Mouse (Mus musculus) forebrain, postnatal 0 days (tissue): ENCODE results near the gene Gm3435. TPM values are rescaled to one million over a fixed set of nuclear protein-coding genes. Genes with fewer than 3 reads are reported as not detected.
"Not testable (repeated sequence)": the region's sequence is repeated elsewhere in the genome, so short reads cannot be mapped to it uniquely, and the experiment has no call there.

Experiments
- ATAC-seq: fragments of 200-750 bp; cut with Nextera tagmentation; 2 replicates; pipeline ENCODE4 v1.8.0; 2017; ENCODE audit warnings: mild to moderate bottlenecking, moderate library complexity
- DNase-seq: peaks from one replicate; pipeline ENCODE4 v3.0.0-alpha.2; 2015
- H3K27ac ChIP-seq: fragments of 300-500 bp; sonication (generic); 2 replicates; pipeline ENCODE4 v1.5.1; 2014; ENCODE audit warnings: low read depth, mild to moderate bottlenecking, antibody characterized with exemption, low read length, moderate library complexity, mixed read lengths
- H3K27me3 ChIP-seq: fragments of 300-500 bp; sonication (generic); 2 replicates; pipeline ENCODE4 v1.6.1; 2014; ENCODE audit warnings: mild to moderate bottlenecking, low read length, mixed read lengths; ENCODE audit not compliant: insufficient read depth
- H3K36me3 ChIP-seq: fragments of 300-500 bp; sonication (generic); 2 replicates; pipeline ENCODE4 v1.6.1; 2014; ENCODE audit warnings: mild to moderate bottlenecking, moderate library complexity; ENCODE audit not compliant: insufficient read depth
- H3K4me1 ChIP-seq: fragments of 300-500 bp; sonication (generic); 2 replicates; pipeline ENCODE4 v1.6.1; 2014; ENCODE audit warnings: antibody characterized with exemption; ENCODE audit not compliant: insufficient read depth
- H3K4me2 ChIP-seq: fragments of 300-500 bp; sonication (generic); 2 replicates; pipeline ENCODE4 v1.6.1; 2014; ENCODE audit warnings: low read depth, mild to moderate bottlenecking, moderate library complexity
- H3K4me3 ChIP-seq: fragments of 300-500 bp; sonication (generic); 2 replicates; pipeline ENCODE4 v1.5.1; 2014; ENCODE audit warnings: low read depth, low read length, mixed read lengths
- H3K9ac ChIP-seq: fragments of 300-500 bp; sonication (generic); 2 replicates; pipeline ENCODE4 v1.6.1; 2014; ENCODE audit warnings: mild to moderate bottlenecking
- H3K9me3 ChIP-seq: fragments of 300-500 bp; sonication (generic); 2 replicates; pipeline ENCODE4 v1.6.1; 2016; ENCODE audit warnings: low read length
- CTCF ChIP-seq: sonication (generic); IDR thresholded peaks from 2 replicates; pipeline ENCODE4 v1.5.1; 2016; ENCODE audit warnings: antibody characterized with exemption, control low read depth, low read depth
- WGBS: fragments of 180-500 bp; shearing (Covaris S2); extraction: QIAGEN DNeasy Blood & Tissue Kit; methylation state at CpG from one replicate; pipeline ENCODE4 v1.1.7; 2014; 5-methylcytosine and 5-hydroxymethylcytosine counted together
- polyA plus RNA-seq: library from polyadenylated mRNA; unstranded; fragments of >200 nt; fragmentation: Nextera tagmentation; extraction: Ambion mirVana; gene quantifications from 2 replicates; pipeline ENCODE4 v1.2.1, GENCODE M21; 2015
- total RNA-seq: library from RNA; depleted of rRNA; stranded (reverse); fragments of >200 nt; gene quantifications from 2 replicates; pipeline ENCODE4 v1.2.3, GENCODE M21; 2014; rRNA removed

The Gm3435 gene
- total RNA-seq (4.4 and 5.8 TPM in 2 replicates), polyA plus RNA-seq (8.4 and 10.3 TPM in 2 replicates)

GRCm38 (mm10) chr17:15009706-15010413 lies at the start of gene Gm3435:
Gene Gm3435, plus strand, starts transcription at chr17:15010176.
- not testable (repeated sequence) for H3K36me3 ChIP-seq, H3K9ac ChIP-seq, H3K4me2 ChIP-seq, H3K4me1 ChIP-seq, H3K4me3 ChIP-seq, H3K27ac ChIP-seq, H3K27me3 ChIP-seq, DNase-seq, H3K9me3 ChIP-seq
- WGBS = no CpG with 5 or more reads among the region's 60 CpGs
- ATAC-seq = peak; percentile 99

GRCm38 (mm10) chr17:14960520-14960919 lies 49.5 kb upstream of the Gm3435 start:
- Histone ChIP-seq H3K9me3 (no peaks in the 10 kb centered on the region), H3K27me3 (no peaks in the 10 kb centered on the region), H3K4me3 (peak overlapping the region; percentile 54), H3K36me3 (no peaks in the 10 kb centered on the region; the same call in 1 of the 2 replicates), H3K27ac (no peak overlapping the region), H3K9ac (peak overlapping the region; percentile 63; the same call in 1 of the 2 replicates), H3K4me1 (peaks cover 6% of the 10 kb centered on the region), H3K4me2 (peak overlapping the region; percentile 98)
- ATAC-seq (peak; percentile 9; the same call in 1 of the 2 replicates), DNase-seq (no peak)
- TF ChIP-seq CTCF = no peak
- under 1% methylated on average over 19 of the region's 23 CpGs for WGBS

DNA sequence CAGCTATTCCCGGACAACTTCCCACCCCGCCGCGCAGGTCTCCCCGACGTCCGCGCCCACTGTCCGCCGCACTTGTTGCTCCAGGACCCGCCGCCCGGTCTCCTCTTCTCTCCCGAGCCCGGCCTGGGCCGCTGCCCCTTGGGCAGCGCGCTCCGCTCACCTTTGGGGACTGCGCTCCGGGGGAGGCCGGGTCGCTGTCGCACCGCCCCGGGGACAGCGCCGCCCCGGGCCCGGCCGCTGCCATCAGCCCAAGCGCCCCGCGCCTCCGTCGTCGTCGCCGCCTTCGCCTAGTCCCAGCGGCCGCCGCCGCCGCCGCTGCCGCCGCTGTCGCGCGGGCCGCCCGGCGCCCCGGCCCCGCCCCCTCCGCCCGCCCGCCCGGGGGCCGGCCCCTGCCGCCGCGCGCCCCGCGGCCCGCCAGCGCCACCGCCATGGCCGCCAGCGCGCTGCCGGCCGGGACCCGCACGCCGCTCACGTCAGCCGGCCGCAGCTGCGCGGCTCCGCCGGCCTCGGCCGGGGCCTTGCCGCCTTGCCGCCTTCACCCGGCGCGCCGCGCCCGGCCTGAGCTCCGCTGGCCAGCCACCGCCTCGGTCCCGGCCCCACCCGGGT lies 48.9 kb upstream of the Gm3435 start, which contains the start of gene Phf10:
TSS of gene Phf10 (minus strand) at position 323 of the 606 bp plus-strand sequence.
- peak within 1 kb of the TSS; percentile 54 for H3K4me3 ChIP-seq
- H3K4me1 ChIP-seq, H3K9me3 ChIP-seq, H3K27me3 ChIP-seq, H3K36me3 ChIP-seq, H3K27ac ChIP-seq: not testable (repeated sequence)
- DNase-seq = peak; percentile 4
- H3K9ac ChIP-seq = peak within 1 kb of the TSS; percentile 63
- peak within 1 kb of the TSS; percentile 98 for H3K4me2 ChIP-seq
- ATAC-seq = peak; percentile 82
- 2% methylated on average over 42 of the region's 100 CpGs for WGBS

- H3K4me3 ChIP-seq, H3K36me3 ChIP-seq: not testable (repeated sequence)
Measured at GRCm38 (mm10) chr17:14961557-14962154, 48.3 kb upstream of the Gm3435 start.

DNA sequence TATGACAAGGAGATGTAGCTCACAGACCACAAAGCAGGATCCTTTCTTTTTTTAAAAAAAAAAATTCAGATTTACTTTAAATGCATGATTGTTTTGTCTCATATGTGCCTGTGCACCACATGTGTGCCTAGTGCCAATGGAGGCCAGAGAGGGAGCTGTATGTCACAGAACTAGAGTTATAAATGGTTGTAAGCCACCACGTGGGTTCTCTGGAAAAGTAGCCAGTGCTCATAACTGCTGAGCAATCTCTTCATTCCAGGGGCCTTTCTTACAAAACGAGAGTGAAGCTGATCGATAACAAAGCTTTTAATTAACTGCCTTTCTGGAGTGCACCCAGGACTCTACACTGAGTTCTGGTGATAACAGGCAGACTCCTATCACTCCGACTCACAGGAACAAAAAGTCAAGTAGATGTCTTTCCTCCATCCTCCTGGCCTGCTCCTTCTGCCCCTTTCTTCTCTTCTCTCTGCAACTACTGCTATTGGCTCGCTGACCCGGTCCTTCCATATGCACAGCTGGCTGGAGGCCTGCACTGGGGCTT lies 41.5 kb upstream of the Gm3435 start:
- not testable (repeated sequence) for H3K27me3 ChIP-seq, H3K4me3 ChIP-seq, H3K27ac ChIP-seq, H3K36me3 ChIP-seq, DNase-seq, ATAC-seq, H3K4me2 ChIP-seq, H3K9me3 ChIP-seq, H3K9ac ChIP-seq, H3K4me1 ChIP-seq
- WGBS = no CpG with 5 or more reads among the region's 6 CpGs

More at GRCm38 (mm10) chr17:14961557-14962154, 48.3 kb upstream of the Gm3435 start:
- no CpG with 5 or more reads among the region's 44 CpGs for WGBS
- not testable (repeated sequence) for H3K27me3 ChIP-seq, H3K9ac ChIP-seq, DNase-seq, H3K27ac ChIP-seq, H3K4me1 ChIP-seq, H3K9me3 ChIP-seq, H3K4me2 ChIP-seq
- ATAC-seq = peak; percentile 94

- WGBS = 3% methylated on average over 4 of the region's 7 CpGs
- not testable (repeated sequence) for H3K36me3 ChIP-seq, H3K9ac ChIP-seq, H3K4me2 ChIP-seq, H3K9me3 ChIP-seq, H3K27ac ChIP-seq, H3K27me3 ChIP-seq, H3K4me3 ChIP-seq, H3K4me1 ChIP-seq, ATAC-seq, DNase-seq
Measured at GRCm38 (mm10) chr17:14977718-14978361, 32.1 kb upstream of the Gm3435 start.

DNA sequence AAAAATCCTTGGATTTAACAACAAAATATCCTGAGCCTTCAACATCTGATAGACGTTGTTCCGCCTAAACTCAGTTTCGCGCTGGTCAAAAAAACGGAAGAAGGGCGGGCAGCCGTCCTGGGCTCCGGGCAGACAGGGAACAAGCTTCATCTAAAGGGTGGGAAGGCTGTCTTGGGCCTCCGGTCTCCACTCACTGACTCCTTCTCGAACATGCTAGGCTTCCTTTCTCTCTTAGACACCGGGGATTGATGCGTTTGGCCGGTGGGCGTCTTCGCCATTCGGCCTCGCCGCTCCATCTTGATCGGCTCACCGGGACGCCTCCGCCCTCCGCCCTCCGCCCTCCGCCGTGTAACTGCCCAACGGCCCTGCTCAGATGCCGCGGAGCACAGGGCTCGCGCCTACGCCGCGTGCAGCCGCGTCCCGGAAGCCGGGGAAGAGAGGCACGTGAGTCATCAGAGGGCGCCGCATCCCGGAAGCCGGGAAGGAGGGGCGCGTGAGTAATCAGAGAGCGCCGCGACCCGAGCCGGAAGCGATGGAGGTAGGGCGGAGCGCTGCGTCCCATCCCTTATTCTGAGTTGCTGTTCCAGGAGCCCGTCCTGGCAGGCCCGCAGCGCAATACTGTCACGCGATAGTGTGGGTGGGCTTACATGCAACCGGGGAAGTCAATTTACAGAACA lies 31.5 kb upstream of the Gm3435 start, which contains the start of the genes 9030025P20Rik and Gm3417:
TSS of gene 9030025P20Rik (plus strand) at position 107 of the 677 bp plus-strand sequence.
TSS of gene Gm3417 (minus strand) at position 429 of the 677 bp plus-strand sequence.
- H3K9ac ChIP-seq, H3K36me3 ChIP-seq, H3K27me3 ChIP-seq, H3K4me1 ChIP-seq, H3K4me3 ChIP-seq, H3K9me3 ChIP-seq, DNase-seq, H3K4me2 ChIP-seq, H3K27ac ChIP-seq: not testable (repeated sequence)
- peak; percentile 99 for ATAC-seq
- no CpG with 5 or more reads among the region's 60 CpGs for WGBS

GRCm38 (mm10) chr17:14990116-14990702 lies 19.8 kb upstream of the Gm3435 start:
- not testable (repeated sequence) for H3K9me3 ChIP-seq, ATAC-seq, H3K27me3 ChIP-seq, H3K36me3 ChIP-seq, H3K27ac ChIP-seq, H3K4me2 ChIP-seq, DNase-seq, H3K9ac ChIP-seq, H3K4me3 ChIP-seq, H3K4me1 ChIP-seq
- 76% methylated on average over 4 of the region's 5 CpGs for WGBS

DNA sequence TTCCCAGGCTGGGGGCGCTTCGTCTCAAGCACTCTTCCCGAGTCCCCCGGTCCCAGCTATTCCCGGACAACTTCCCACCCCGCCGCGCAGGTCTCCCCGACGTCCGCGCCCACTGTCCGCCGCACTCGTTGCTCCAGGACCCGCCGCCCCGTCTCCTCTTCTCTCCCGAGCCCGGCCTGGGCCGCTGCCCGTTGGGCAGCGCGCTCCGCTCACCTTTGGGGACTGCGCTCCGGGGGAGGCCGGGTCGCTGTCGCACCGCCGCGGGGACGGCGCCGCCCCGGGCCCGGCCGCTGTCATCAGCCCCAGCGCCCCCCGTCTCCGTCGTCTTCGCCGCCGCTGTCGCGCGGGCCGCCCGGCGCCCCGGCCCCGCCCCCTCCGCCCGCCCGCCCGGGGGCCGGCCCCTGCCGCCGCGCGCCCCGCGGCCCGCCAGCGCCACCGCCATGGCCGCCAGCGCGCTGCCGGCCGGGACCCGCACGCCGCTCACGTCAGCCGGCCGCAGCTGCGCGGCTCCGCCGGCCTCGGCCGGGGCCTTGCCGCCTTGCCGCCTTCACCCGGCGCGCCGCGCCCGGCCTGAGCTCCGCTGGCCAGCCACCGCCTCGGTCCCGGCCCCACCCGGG lies 17.3 kb upstream of the Gm3435 start:
- WGBS = no CpG with 5 or more reads among the region's 98 CpGs
- peak; percentile 81 for ATAC-seq
- not testable (repeated sequence) for H3K36me3 ChIP-seq

More for the DNA sequence above, 17.3 kb upstream of the Gm3435 start:
- H3K9me3 ChIP-seq, DNase-seq, H3K9ac ChIP-seq, H3K4me3 ChIP-seq, H3K27me3 ChIP-seq, H3K4me1 ChIP-seq, H3K27ac ChIP-seq, H3K4me2 ChIP-seq: not testable (repeated sequence)
